Mouse (Mus musculus) heart, embryonic 12.5 days (tissue): ENCODE data around the gene Reep1. TPM values are rescaled to one million over a fixed set of nuclear protein-coding genes. Genes with fewer than 3 reads are reported as not detected.
A peak's percentile ranks its signal among the peaks of the same experiment; 100 is the strongest.

Source experiments
- ATAC-seq: fragments of 200-750 bp; cut with Nextera tagmentation; 2 replicates; pipeline ENCODE4 v1.8.0; 2017; ENCODE audit warnings: moderate TSS enrichment, moderate library complexity; ENCODE audit not compliant: insufficient number of reproducible peaks, low FRiP score
- H3K27ac ChIP-seq: fragments of 300-500 bp; sonication (generic); 2 replicates; pipeline ENCODE4 v1.5.1; 2016; ENCODE audit warnings: mild to moderate bottlenecking, moderate library complexity; ENCODE audit not compliant: poor library complexity, severe bottlenecking
- H3K27me3 ChIP-seq: fragments of 300-500 bp; sonication (generic); replicated peaks from 2 replicates; pipeline ENCODE4 v1.6.1; 2016; ENCODE audit warnings: mild to moderate bottlenecking, moderate library complexity
- H3K36me3 ChIP-seq: fragments of 300-500 bp; sonication (generic); 2 replicates; pipeline ENCODE4 v1.6.1; 2016; ENCODE audit warnings: mild to moderate bottlenecking, moderate library complexity
- H3K4me1 ChIP-seq: fragments of 300-500 bp; sonication (generic); replicated peaks from 2 replicates; pipeline ENCODE4 v1.6.1; 2016; ENCODE audit warnings: mild to moderate bottlenecking
- H3K4me2 ChIP-seq: fragments of 300-500 bp; sonication (generic); 2 replicates; pipeline ENCODE4 v1.6.1; 2016; ENCODE audit warnings: mild to moderate bottlenecking, moderate library complexity
- H3K4me3 ChIP-seq: fragments of 300-500 bp; sonication (generic); 2 replicates; pipeline ENCODE4 v1.5.1; 2016; ENCODE audit warnings: mild to moderate bottlenecking
- H3K9ac ChIP-seq: fragments of 300-500 bp; sonication (generic); 2 replicates; pipeline ENCODE4 v1.6.1; 2016; ENCODE audit warnings: mild to moderate bottlenecking, moderate library complexity
- H3K9me3 ChIP-seq: fragments of 300-500 bp; sonication (generic); replicated peaks from 2 replicates; pipeline ENCODE4 v1.6.1; 2016; ENCODE audit warnings: mild to moderate bottlenecking, moderate library complexity
- WGBS: fragments of 180-500 bp; shearing (Covaris S2); methylation state at CpG from one replicate; pipeline ENCODE4 v1.1.7; 2016; 5-methylcytosine and 5-hydroxymethylcytosine counted together
- polyA plus RNA-seq: library from polyadenylated mRNA; unstranded; fragments of >200 nt; fragmentation: Nextera tagmentation; extraction: Ambion mirVana; gene quantifications from 2 replicates; pipeline ENCODE4 v1.2.1, GENCODE M21; 2016

The Reep1 gene
- 22.3 and 22.9 TPM in 2 replicates for polyA plus RNA-seq

DNA sequence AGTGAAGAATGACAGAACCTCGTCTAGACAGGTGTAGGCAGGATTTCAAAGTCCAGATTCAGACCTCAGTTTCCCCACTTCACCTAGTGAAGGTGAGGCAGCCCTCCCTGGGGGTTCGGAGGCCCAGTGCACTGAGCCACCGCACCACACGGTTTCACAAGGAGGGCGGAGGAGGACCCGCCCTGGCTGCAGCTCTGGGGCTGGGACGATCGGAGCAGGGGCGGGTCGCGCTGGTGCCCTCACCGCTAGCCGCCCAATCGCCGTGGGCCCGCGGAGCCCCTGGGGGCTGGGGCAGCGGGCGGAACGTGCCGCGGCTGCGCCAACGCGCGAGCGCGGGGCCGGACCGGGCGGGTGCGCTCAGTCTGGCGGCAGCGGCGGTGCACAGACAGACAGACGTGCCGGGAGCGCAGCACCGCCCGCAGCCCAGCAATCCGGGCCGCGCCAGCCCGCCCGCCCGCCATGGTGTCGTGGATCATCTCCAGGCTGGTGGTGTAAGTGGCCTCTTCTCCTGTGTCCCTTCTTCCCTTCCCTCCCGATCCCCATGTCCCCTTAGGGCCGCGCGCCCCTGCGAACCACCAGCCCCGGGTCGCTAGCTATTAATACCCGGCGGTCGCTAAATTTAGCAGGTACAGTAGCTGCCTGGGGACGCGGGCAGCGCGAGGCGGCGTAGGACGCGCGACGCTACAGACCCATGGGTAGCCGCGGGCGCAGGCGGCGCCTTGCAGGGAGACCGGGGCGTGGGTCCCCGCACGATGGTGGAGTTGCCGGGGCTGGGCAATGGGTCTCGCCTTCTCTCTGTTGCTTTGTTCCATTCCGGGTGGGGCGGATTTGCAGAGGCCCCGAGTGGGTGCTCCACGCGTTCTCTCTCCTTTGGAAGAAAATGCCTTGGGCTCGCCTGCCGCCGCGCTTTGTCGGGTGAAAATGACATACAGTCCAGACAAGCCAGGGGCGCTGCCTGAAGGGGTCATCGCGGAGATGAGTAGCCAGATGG, at the start of gene Reep1:
Gene Reep1 (plus strand): TSS at position 51 of the 991 bp plus-strand sequence.
- H3K4me1 ChIP-seq: peaks cover 10% of the 10 kb centered on the region
- H3K36me3 ChIP-seq: peaks cover 10% of the 10 kb centered on the region; the same call in 1 of the 2 replicates
- peaks cover 9% of the 10 kb centered on the region for H3K27me3 ChIP-seq
- ATAC-seq: peak; percentile 88
- H3K9me3 ChIP-seq: 0 out of 2 replicates have a peak, but pooled peaks cover 3% of the 10 kb centered on the region
- peak within 1 kb of the TSS; percentile 75 for H3K9ac ChIP-seq
- peak within 1 kb of the TSS; percentile 83 for H3K27ac ChIP-seq
- under 1% methylated on average over 88 of the region's 91 CpGs for WGBS
- peak within 1 kb of the TSS; percentile 73 for H3K4me3 ChIP-seq
- peak within 1 kb of the TSS; percentile 82 for H3K4me2 ChIP-seq

DNA sequence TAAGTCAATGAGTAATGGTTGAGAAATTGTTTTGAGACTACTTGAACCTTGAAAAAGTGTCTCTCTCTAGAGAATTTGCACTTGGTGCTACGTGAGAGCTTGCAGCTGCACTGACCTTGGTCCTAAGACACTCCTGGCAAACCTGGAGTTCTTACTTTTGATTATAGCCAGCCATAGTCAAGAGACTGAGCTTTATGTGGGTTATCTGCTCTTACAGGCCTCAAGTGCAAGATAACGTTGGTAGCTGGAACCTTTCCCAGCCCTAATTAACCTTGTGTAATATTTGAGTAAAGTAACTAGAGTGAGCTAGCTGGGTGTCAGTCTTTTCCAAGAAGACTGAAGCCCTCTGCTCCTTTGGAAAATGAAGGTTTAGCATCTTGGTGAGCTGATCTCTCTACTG, 49.1 kb upstream of the Reep1 start:
- no peak for ATAC-seq
- Histone ChIP-seq H3K4me1 (peaks cover 30% of the 10 kb centered on the region), H3K27me3 (no peaks in the 10 kb centered on the region), H3K4me3 (no peak overlapping the region), H3K9me3 (no peaks in the 10 kb centered on the region), H3K36me3 (no peaks in the 10 kb centered on the region), H3K9ac (no peak overlapping the region), H3K27ac (peak overlapping the region; percentile 59), H3K4me2 (no peak overlapping the region)
- WGBS: 9% methylated on average over 2 of the region's 2 CpGs

DNA sequence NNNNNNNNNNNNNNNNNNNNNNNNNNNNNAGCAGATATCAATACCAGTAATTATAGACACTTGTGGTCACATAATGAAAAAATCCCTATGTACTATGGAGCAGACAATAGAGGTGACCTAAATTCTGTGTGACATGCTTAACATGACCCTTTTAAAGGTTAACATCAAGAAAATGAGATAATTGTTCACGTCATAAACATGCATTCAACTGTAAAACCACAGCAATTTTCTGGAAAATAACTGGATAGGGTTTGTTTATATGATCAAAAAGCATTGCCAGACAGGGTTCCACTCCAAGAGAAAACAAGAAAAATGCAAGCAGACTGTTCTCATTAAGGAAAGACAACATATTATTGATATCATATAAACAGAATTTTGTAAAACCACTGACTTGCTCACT, 42.9 kb upstream of the Reep1 start:
- Histone ChIP-seq H3K4me3 (no peak overlapping the region), H3K4me2 (no peak overlapping the region), H3K9ac (no peak overlapping the region), H3K27me3 (no peaks in the 10 kb centered on the region), H3K4me1 (peaks cover 8% of the 10 kb centered on the region), H3K36me3 (no peaks in the 10 kb centered on the region), H3K27ac (no peak overlapping the region), H3K9me3 (no peaks in the 10 kb centered on the region)
- no peak for ATAC-seq
- WGBS: 72% methylated on average over 1 of the region's 1 CpGs

DNA sequence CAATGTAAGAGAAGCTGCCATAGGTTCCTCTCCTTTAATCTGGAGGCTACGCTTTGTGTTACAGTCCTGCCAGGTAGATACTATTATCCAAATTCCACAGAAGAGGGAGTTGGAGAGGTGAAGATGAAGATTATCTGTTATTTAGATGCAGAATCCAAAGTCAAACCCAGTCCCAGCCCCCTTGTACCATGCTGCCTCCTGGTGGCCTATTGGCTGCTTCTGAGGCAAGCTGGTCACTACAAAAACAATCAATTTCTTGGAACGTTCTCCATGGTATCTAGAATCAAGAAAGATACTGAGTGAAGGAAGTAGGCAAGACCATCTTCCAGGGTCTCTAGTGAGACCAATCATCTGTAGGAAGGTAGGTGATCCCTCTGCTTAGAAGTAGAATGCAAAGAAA, 34.2 kb upstream of the Reep1 start:
- H3K4me1 ChIP-seq: no peaks in the 10 kb centered on the region
- H3K27me3 ChIP-seq: no peaks in the 10 kb centered on the region
- 63% methylated on average over 2 of the region's 2 CpGs for WGBS

DNA sequence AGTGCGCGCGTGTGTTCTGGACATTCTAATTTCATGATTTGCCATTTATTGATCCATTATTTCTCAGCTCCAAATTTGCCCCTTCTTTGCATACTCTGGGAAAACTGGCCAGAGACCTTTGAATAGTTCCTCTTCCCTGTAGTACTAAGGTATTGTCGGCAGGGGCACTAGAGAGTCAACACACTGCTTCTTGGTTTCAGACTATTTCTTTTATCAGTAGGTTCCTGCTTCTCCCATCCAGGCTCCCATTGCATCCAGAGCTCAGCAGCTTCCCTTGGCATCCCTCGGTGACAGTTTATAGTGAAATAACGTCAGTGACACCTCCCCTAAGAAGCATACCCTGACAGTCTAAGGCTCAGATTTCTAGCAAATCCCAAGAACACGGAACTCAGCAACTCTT, 28.5 kb upstream of the Reep1 start:
- no peaks in the 10 kb centered on the region for H3K36me3 ChIP-seq
- H3K27me3 ChIP-seq: no peaks in the 10 kb centered on the region
- WGBS: 57% methylated on average over 7 of the region's 7 CpGs
- H3K9ac ChIP-seq: no peak overlapping the region
- no peaks in the 10 kb centered on the region for H3K4me1 ChIP-seq
- no peak overlapping the region for H3K4me3 ChIP-seq
- H3K4me2 ChIP-seq: no peak overlapping the region
- ATAC-seq: no peak
- no peaks in the 10 kb centered on the region for H3K9me3 ChIP-seq
- H3K27ac ChIP-seq: no peak overlapping the region

More for the DNA sequence above, 34.2 kb upstream of the Reep1 start:
- Histone ChIP-seq H3K4me2 (no peak overlapping the region), H3K9ac (no peak overlapping the region), H3K9me3 (no peaks in the 10 kb centered on the region), H3K4me3 (no peak overlapping the region), H3K27ac (no peak overlapping the region), H3K36me3 (no peaks in the 10 kb centered on the region)
- no peak for ATAC-seq

DNA sequence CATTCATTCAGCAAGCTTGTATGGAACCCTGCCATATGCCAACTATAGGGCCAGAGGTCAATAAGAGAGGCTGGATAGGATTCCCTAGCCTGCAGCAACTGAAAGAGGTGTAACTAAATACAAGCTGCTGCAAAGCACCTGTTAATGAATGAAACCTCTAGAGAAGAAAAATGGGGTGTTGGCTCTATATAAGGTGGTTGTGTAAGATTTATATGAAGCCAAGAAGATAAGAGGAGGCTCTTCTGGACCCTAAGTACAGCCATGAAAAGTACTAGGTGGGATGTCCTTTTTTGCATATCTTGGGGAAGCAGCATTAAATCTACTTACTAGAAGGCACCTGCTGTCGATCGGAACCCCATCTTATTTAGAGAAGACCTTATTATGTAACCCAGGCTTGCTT, 12.2 kb upstream of the Reep1 start:
- WGBS: 81% methylated on average over 2 of the region's 2 CpGs
- Histone ChIP-seq H3K9me3 (no peaks in the 10 kb centered on the region), H3K4me3 (no peak overlapping the region), H3K9ac (no peak overlapping the region), H3K4me2 (no peak overlapping the region), H3K27me3 (no peaks in the 10 kb centered on the region; the same call in 1 of the 2 replicates), H3K4me1 (no peaks in the 10 kb centered on the region), H3K27ac (no peak overlapping the region), H3K36me3 (no peaks in the 10 kb centered on the region)
- no peak for ATAC-seq

DNA sequence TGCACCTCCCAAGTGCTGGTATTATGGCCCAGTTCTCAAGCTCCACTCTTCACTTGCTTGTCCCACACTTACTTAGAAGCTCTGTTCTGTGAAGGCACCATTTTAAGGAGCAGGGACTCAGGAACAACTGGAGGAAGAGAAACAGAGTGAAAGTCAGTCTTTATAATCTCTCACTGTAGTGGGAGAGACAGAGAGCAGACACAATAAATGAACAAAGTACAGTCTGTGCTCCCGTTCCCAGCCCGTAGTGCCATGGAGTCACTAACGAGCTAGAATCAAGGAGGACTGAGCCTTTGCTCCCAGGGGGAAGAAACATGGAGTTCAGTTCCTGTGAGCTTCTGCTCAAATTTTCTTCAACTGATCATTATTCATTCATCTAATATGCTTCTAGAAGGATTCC, 11.8 kb upstream of the Reep1 start:
- no peak overlapping the region for H3K4me3 ChIP-seq
- 68% methylated on average over 3 of the region's 3 CpGs for WGBS
- no peak for ATAC-seq
- no peak overlapping the region for H3K27ac ChIP-seq
- no peaks in the 10 kb centered on the region for H3K9me3 ChIP-seq
- H3K4me2 ChIP-seq: no peak overlapping the region
- H3K9ac ChIP-seq: no peak overlapping the region
- H3K4me1 ChIP-seq: no peaks in the 10 kb centered on the region
- H3K36me3 ChIP-seq: no peaks in the 10 kb centered on the region
- H3K27me3 ChIP-seq: no peaks in the 10 kb centered on the region; the same call in 1 of the 2 replicates

DNA sequence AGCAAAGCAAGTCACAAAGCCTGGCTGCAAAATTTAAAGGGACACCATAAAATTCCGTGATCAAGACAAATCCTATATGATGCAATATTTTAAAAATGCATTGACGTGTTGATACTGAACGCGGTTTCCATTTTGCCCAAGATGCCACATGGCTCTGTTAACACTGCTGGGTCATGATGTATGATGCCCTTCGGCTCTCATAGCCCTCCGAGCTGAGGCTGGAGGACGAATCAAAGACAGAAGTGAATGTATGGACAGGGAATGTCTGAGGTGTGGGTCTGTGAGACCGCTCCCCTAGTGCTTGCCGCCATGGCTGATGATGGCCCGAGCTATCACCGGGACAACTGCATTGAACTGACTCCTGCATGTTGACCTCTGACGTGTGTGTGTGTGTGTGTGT, 490 bp upstream of the Reep1 start:
- WGBS: 80% methylated on average over 12 of the region's 12 CpGs
- no peak overlapping the region for H3K4me3 ChIP-seq
- peak overlapping the region; percentile 82 for H3K4me2 ChIP-seq
- H3K36me3 ChIP-seq: peaks cover 10% of the 10 kb centered on the region; the same call in 1 of the 2 replicates
- ATAC-seq: no peak
- H3K9ac ChIP-seq: no peak overlapping the region
- peaks cover 10% of the 10 kb centered on the region for H3K4me1 ChIP-seq
- 0 out of 2 replicates have a peak, but pooled peaks cover 3% of the 10 kb centered on the region for H3K9me3 ChIP-seq
- no peak overlapping the region for H3K27ac ChIP-seq
- H3K27me3 ChIP-seq: peaks cover 9% of the 10 kb centered on the region

DNA sequence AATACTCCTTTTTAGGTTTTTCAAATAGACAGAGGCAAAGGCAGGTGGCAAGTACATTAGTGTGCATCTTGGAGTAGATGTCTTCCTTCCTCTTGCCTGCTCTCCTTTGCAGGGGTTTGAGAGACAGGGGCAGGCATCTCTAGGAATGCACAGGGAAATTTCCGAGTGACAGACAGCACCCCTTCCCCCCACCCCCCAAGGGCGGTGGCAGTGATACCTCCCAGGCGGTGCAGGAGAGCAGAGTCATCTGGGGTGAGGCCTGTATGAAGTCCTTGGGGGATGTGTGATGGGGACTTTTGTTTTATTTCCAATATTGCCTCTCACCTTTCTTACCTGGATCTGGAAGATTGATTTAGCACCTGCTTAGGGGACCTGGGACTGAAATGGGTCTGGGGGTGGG, 1.2 kb downstream of the Reep1 start:
- H3K36me3 ChIP-seq: peaks cover 10% of the 10 kb centered on the region; the same call in 1 of the 2 replicates
- peak overlapping the region; percentile 82 for H3K4me2 ChIP-seq
- 0% methylated on average over 3 of the region's 3 CpGs for WGBS
- peak overlapping the region; percentile 75 for H3K9ac ChIP-seq
- peak overlapping the region; percentile 83 for H3K27ac ChIP-seq
- peak overlapping the region; percentile 73 for H3K4me3 ChIP-seq
- peaks cover 9% of the 10 kb centered on the region for H3K27me3 ChIP-seq
- H3K9me3 ChIP-seq: 0 out of 2 replicates have a peak, but pooled peaks cover 3% of the 10 kb centered on the region
- no peak for ATAC-seq
- H3K4me1 ChIP-seq: peaks cover 10% of the 10 kb centered on the region

DNA sequence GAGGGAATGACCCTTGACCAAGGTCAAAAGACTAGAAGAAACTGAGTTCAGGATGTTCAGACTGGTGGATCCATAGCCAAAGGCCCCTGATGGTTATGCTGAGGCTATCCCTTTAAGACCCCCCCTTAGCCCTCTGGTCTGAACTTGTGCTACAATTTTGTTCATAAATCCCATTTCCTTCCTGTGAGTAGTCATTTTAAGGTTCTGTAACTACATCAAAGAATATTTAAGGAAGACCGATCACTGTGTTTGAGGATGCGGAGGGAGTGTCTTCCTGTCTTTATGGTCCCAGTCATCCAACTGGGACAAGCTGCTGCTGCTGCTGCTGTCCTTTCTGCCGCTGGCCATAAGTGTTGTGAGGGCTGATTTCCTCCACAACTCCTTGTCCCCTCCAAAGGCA, 3.0 kb downstream of the Reep1 start:
- Histone ChIP-seq H3K9me3 (0 out of 2 replicates have a peak, but pooled peaks cover 3% of the 10 kb centered on the region), H3K27ac (no peak overlapping the region), H3K4me2 (no peak overlapping the region), H3K4me1 (peaks cover 15% of the 10 kb centered on the region), H3K9ac (no peak overlapping the region), H3K4me3 (no peak overlapping the region), H3K36me3 (peaks cover 10% of the 10 kb centered on the region; the same call in 1 of the 2 replicates), H3K27me3 (peaks cover 9% of the 10 kb centered on the region)
- WGBS: 85% methylated on average over 3 of the region's 3 CpGs
- ATAC-seq: no peak

DNA sequence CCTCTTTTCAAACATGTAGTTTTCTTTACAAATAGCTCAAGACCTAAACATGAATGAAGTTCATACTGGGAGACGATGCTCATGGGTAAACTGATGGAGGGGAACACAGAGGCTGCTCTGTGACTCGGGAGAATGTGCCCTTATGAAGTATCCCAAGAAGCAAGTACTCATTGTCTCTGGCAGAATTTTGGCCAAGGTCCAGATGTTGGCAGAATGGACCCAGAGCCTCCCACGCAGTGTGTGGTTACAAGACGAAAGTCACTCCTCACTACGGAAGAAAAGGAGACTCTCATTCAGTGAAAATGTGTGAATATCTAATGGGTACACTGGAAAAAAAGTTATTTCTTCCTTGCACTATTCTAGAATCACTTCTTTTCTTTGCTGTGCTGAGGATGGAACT, 3.8 kb downstream of the Reep1 start:
- no peak overlapping the region for H3K4me2 ChIP-seq
- no peak overlapping the region for H3K27ac ChIP-seq
- no peak for ATAC-seq
- H3K4me1 ChIP-seq: peaks cover 18% of the 10 kb centered on the region
- 81% methylated on average over 5 of the region's 5 CpGs for WGBS
- no peak overlapping the region for H3K9ac ChIP-seq
- 0 out of 2 replicates have a peak, but pooled peaks cover 3% of the 10 kb centered on the region for H3K9me3 ChIP-seq
- peaks cover 8% of the 10 kb centered on the region for H3K27me3 ChIP-seq
- no peak overlapping the region for H3K4me3 ChIP-seq
- peaks cover 10% of the 10 kb centered on the region; the same call in 1 of the 2 replicates for H3K36me3 ChIP-seq
